Mouse (Mus musculus) urinary bladder, postnatal 4 days (tissue): Measurements from ENCODE around the gene Esp31.

Source experiments
- DNase-seq, 2 experiments: peaks; one replicate each; pipeline ENCODE4 v3.0.0; 2021 to 2022; ENCODE audit warnings: low spot score in 2 of 2

Esp31 gene

DNA sequence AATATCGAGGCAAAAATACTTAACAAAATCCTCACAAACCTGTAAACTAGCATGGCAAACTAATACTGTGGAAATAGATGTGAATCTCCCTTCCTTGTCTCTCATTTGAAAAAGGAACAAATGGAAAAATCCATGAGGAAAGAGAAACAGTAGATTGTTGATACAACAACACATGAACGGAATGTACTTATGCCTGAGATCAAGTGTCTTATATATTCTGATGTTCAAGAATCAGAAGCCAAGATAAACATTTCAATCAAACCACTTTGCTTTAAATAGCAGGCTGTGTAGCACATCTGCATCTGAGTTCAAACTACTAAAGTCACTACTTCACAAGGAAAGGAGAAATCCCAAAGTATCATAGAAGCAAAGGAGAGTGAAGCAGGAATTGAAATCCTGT, at the start of gene Esp31:
Gene Esp31 (plus strand): TSS at position 301 of the 400 bp plus-strand sequence.
- no peak for DNase-seq
